Mouse (Mus musculus): ENCODE measurements at regions not wholly inside any gene's neighbourhood (a gene's known extent, or its start where the extent isn't known, plus 50 kb on each side); places are given as distances from the start of the nearest gene placed in this dataset.

GRCm38 (mm10) chr5:113408588-113408987, 51.5 kb downstream of the Aym1 start:
- no peak for DNase-seq (ENCODE audit: low spot score)

- DNase-seq (ENCODE audit: low spot score): no peak
Measured at GRCm38 (mm10) chr5:113410963-113411362, 53.9 kb downstream of the Aym1 start.

GRCm38 (mm10) chr5:113414639-113415038, 57.5 kb downstream of the Aym1 start:
- peak; percentile 40 for DNase-seq (ENCODE audit: low spot score)

GRCm38 (mm10) chr5:113418335-113419013, 61.4 kb downstream of the Aym1 start:
- no peak for DNase-seq (ENCODE audit: low spot score)

GRCm38 (mm10) chr5:113420619-113421018, 63.5 kb downstream of the Aym1 start:
- DNase-seq (ENCODE audit: low spot score): no peak

GRCm38 (mm10) chr5:113421993-113422725, 65.1 kb downstream of the Aym1 start:
- no peak for DNase-seq (ENCODE audit: low spot score)

- no peak for DNase-seq (ENCODE audit: low spot score)
Measured at GRCm38 (mm10) chr5:113422726-113423110, 65.6 kb downstream of the Aym1 start.

- DNase-seq (ENCODE audit: low spot score): no peak
Measured at GRCm38 (mm10) chr5:113427779-113428178, 62.4 kb upstream of the Wscd2 start.

GRCm38 (mm10) chr5:113431334-113431733, 58.8 kb upstream of the Wscd2 start:
- no peak for DNase-seq (ENCODE audit: low spot score)

- no peak for DNase-seq (ENCODE audit: low spot score)
Measured at GRCm38 (mm10) chr5:113436987-113437386, 53.1 kb upstream of the Wscd2 start.
